Comparison of ENCODE assay signal across 8 mouse cellular contexts in genomic region chr2:102401352-102401692, GRCm38 (mm10). TPM values are rescaled to one million over a fixed set of nuclear protein-coding genes. Genes with fewer than 3 reads are reported as not detected.
DNase-seq lines count a peak whose midpoint lies in the region; ATAC-seq and TF ChIP-seq lines count a peak whose summit lies in the region.

No protein-coding gene starts in this region.

- peak; percentile 53; the same call in 1 of the 2 replicates for TF ChIP-seq EP300 in CH12.LX (IDR thresholded peaks at IDR 0.05; ENCODE audit: low read length)

- no peak for TF ChIP-seq CTCF in CH12.LX (conservative IDR thresholded peaks at IDR 0.05 in 1 of 2, IDR thresholded peaks at IDR 0.05 in 1 of 2; ENCODE audit: low read depth in 2 of 2, low read length in 2 of 2)

- peaks cover 28% of the 10 kb centered on the region for H3K4me1 ChIP-seq in heart, embryonic 10.5 days
- H3K4me1 ChIP-seq in CH12.LX (ENCODE audit: control insufficient read depth in 1 of 2, insufficient read depth in 2 of 2) = peaks cover 17 to 25% of the 10 kb centered on the region in 2 experiments
- H3K4me1 ChIP-seq in forebrain, embryonic 15.5 days = peaks cover 35% of the 10 kb centered on the region
- H3K4me1 ChIP-seq in liver, embryonic 16.5 days (ENCODE audit: control insufficient read depth, low read depth, low read length) = peaks cover 27% of the 10 kb centered on the region

- no peaks in the 10 kb centered on the region for H3K9me3 ChIP-seq in heart, embryonic 10.5 days
- H3K9me3 ChIP-seq in CH12.LX (replicated peaks; ENCODE audit: low read length) = no peaks in the 10 kb centered on the region
- no peaks in the 10 kb centered on the region for H3K9me3 ChIP-seq in forebrain, embryonic 15.5 days
- no peaks in the 10 kb centered on the region for H3K9me3 ChIP-seq in liver, embryonic 16.5 days (replicated peaks; ENCODE audit: control insufficient read depth, low read length)

- H3K4me2 ChIP-seq in CH12.LX (ENCODE audit: insufficient read depth, low read depth, poor library complexity, severe bottlenecking) = peak overlapping the region; percentile 70
- peak overlapping the region; percentile 88 for H3K4me2 ChIP-seq in forebrain, embryonic 15.5 days (replicated peaks)
- peak overlapping the region; percentile 88 for H3K4me2 ChIP-seq in liver, embryonic 16.5 days (ENCODE audit: low read depth, low read length)

- H3K9ac ChIP-seq in CH12.LX (ENCODE audit: insufficient read depth, low read depth) = peak overlapping the region; percentile 92; the same call in 1 of the 2 replicates
- H3K9ac ChIP-seq in forebrain, embryonic 15.5 days (replicated peaks) = peak overlapping the region; percentile 79
- H3K9ac ChIP-seq in liver, embryonic 16.5 days (ENCODE audit: low read depth, low read length) = peak overlapping the region; percentile 73

- no peaks in the 10 kb centered on the region for H3K36me3 ChIP-seq in heart, embryonic 10.5 days
- H3K36me3 ChIP-seq in CH12.LX (replicated peaks in 1 of 2; ENCODE audit: control insufficient read depth in 1 of 2, insufficient read depth in 1 of 2, low read length in 1 of 2) = peaks cover 0 to 2% of the 10 kb centered on the region in 2 experiments
- H3K36me3 ChIP-seq in forebrain, embryonic 15.5 days = no peaks in the 10 kb centered on the region
- H3K36me3 ChIP-seq in liver, embryonic 16.5 days (ENCODE audit: control insufficient read depth, insufficient read depth) = no peaks in the 10 kb centered on the region; the same call in 1 of the 2 replicates

- no peak for TF ChIP-seq POLR2A in CH12.LX (IDR thresholded peaks at IDR 0.05; ENCODE audit: low read depth, low read length)

- no peak for DNase-seq in heart, embryonic 10.5 days (ENCODE audit: low spot score)
- no peak for DNase-seq in heart, adult 11 months
- no peak for DNase-seq in CH12.LX (ENCODE audit: extremely low read depth)
- no peak for DNase-seq in adrenal gland, postnatal 4 days (ENCODE audit: low spot score in 2 of 2)
- DNase-seq in left cerebral cortex, adult 9 months (ENCODE audit: low spot score in 2 of 2) = no peak

- TF ChIP-seq RAD21 in CH12.LX (IDR thresholded peaks at IDR 0.05; ENCODE audit: low read depth, low read length) = no peak

- WGBS in heart, embryonic 10.5 days = 23% methylated on average over 6 of the region's 6 CpGs
- 20% methylated on average over 6 of the region's 6 CpGs for WGBS in forebrain, embryonic 15.5 days
- 24% methylated on average over 6 of the region's 6 CpGs for WGBS in liver, embryonic 16.5 days (ENCODE audit: insufficient replicate concordance)

- no peaks in the 10 kb centered on the region for H3K27me3 ChIP-seq in heart, embryonic 10.5 days (ENCODE audit: insufficient read depth, poor library complexity, severe bottlenecking)
- no peaks in the 10 kb centered on the region for H3K27me3 ChIP-seq in CH12.LX (replicated peaks)
- no peaks in the 10 kb centered on the region for H3K27me3 ChIP-seq in forebrain, embryonic 15.5 days
- no peaks in the 10 kb centered on the region for H3K27me3 ChIP-seq in liver, embryonic 16.5 days (ENCODE audit: control insufficient read depth, insufficient read depth, low read depth, low read length)

- no peak for ATAC-seq in forebrain, embryonic 15.5 days (replicated peaks)
- no peak for ATAC-seq in liver, embryonic 16.5 days (ENCODE audit: low read depth)
- ATAC-seq in megakaryocyte-erythroid progenitor cell, adult 5-6 weeks (replicated peaks; ENCODE audit: low FRiP score, low TSS enrichment, poor library complexity, severe bottlenecking) = no peak

- in situ Hi-C loops in CH12.LX (cut with MboI; ENCODE audit: low pct_ligation_motif_present, low pct_unique_long_range_greater_than_20kb, low sequenced_read_pairs) = no loop called here

- H3K4me3 ChIP-seq in heart, embryonic 10.5 days = peak overlapping the region; percentile 80
- peak overlapping the region; percentile 43 to 94 (median 61) for H3K4me3 ChIP-seq in CH12.LX (replicated peaks in 1 of 3; ENCODE audit: low read depth in 2 of 3, low read length in 2 of 3, poor library complexity in 1 of 3)
- H3K4me3 ChIP-seq in forebrain, embryonic 15.5 days = peak overlapping the region; percentile 80
- peak overlapping the region; percentile 70 for H3K4me3 ChIP-seq in liver, embryonic 16.5 days (ENCODE audit: low read depth, low read length)

- peak overlapping the region; percentile 97 for H3K27ac ChIP-seq in heart, embryonic 10.5 days
- H3K27ac ChIP-seq in CH12.LX (ENCODE audit: insufficient read depth, low read depth) = peak overlapping the region; percentile 11; the same call in 1 of the 2 replicates
- H3K27ac ChIP-seq in forebrain, embryonic 15.5 days (replicated peaks) = peak overlapping the region; percentile 94
- peak overlapping the region; percentile 34; the same call in 1 of the 2 replicates for H3K27ac ChIP-seq in liver, embryonic 16.5 days (ENCODE audit: low read length)

- peaks cover 28% of the 10 kb centered on the region for H3K79me2 ChIP-seq in CH12.LX (replicated peaks; ENCODE audit: control insufficient read depth, extremely low read depth, insufficient read depth, poor library complexity, severe bottlenecking)

- dilution Hi-C loops in CH12.LX (cut with MboI; ENCODE audit: extremely low pct_ligation_motif_present, extremely low pct_unique_long_range_greater_than_20kb, low sequenced_read_pairs) = no loop called here

TF ChIP-seq in CH12.LX, 34 proteins besides CTCF, POLR2A, EP300 and RAD21:
- TF ChIP-seq ZC3H11A (IDR thresholded peaks at IDR 0.05; ENCODE audit: low read depth, low read length) (no peak), ZKSCAN1 (IDR thresholded peaks at IDR 0.05; ENCODE audit: borderline replicate concordance, low read depth, low read length) (no peak), ETS1 (conservative IDR thresholded peaks at IDR 0.05; ENCODE audit: low read depth, low read length) (peak; percentile 57; the same call in 1 of the 2 replicates), TCF12 (IDR thresholded peaks at IDR 0.05; ENCODE audit: low read depth, low read length) (0 out of 2 replicates have a peak, but pooled peaks have one; percentile 22), CHD2 (IDR thresholded peaks at IDR 0.05; ENCODE audit: low read length) (no peak; the same call in 1 of the 2 replicates), IRF4 (IDR thresholded peaks at IDR 0.05; ENCODE audit: low read depth, low read length) (no peak), SIN3A (IDR thresholded peaks at IDR 0.05; ENCODE audit: low read length) (peak; percentile 59), MEF2A (IDR thresholded peaks at IDR 0.05; ENCODE audit: borderline replicate concordance, low read depth, low read length) (0 out of 2 replicates have a peak, but pooled peaks have one; percentile 3)

RNA-seq across cellular contexts. Expression of gene Trim44, which starts 6.3 kb away (rescaled TPM):
- 23.6 TPM in 2 replicates for polyA plus RNA-seq in heart, embryonic 10.5 days (2016; fragmentation: Nextera tagmentation; extraction: Ambion mirVana)
- total RNA-seq in CH12.LX (2012; rRNA removed) (20.7 and 22.7 TPM in 2 replicates), CH12.LX (2014; rRNA removed) (26.9 and 28.0 TPM in 2 replicates)
- 77.5 and 80.9 TPM in 2 replicates for polyA plus RNA-seq in CH12.LX (2012; ENCODE audit: insufficient read length, low read depth)
- 52.6 and 57.1 TPM in 2 replicates for polyA plus RNA-seq in forebrain, embryonic 15.5 days (2015; fragmentation: Nextera tagmentation; extraction: Ambion mirVana)
- polyA plus RNA-seq in liver, embryonic 16.5 days (2015; fragmentation: Nextera tagmentation; extraction: Ambion mirVana) = 3.4 and 4.0 TPM in 2 replicates
- total RNA-seq in megakaryocyte-erythroid progenitor cell, adult 5-6 weeks (2014; fragmentation: Nextera tagmentation) = 34.9 and 37.2 TPM in 2 replicates
- 34.0 and 45.1 TPM in 2 replicates for total RNA-seq in megakaryocyte-erythroid progenitor cell, adult 5-6 weeks (2017)
- total RNA-seq in adrenal gland, postnatal 4 days (2021) = 10 to 100 TPM; 77.3 to 87.6 TPM

RNA-seq across cellular contexts. Expression of gene Fjx1, which starts 51.0 kb away (rescaled TPM):
- 2.6 and 6.9 TPM in 2 replicates for polyA plus RNA-seq in heart, embryonic 10.5 days (2016; fragmentation: Nextera tagmentation; extraction: Ambion mirVana)
- total RNA-seq in CH12.LX (2012; rRNA removed) (0.17 and 0.25 TPM in 2 replicates), CH12.LX (2014; rRNA removed) (0.41 and 0.55 TPM in 2 replicates)
- polyA plus RNA-seq in CH12.LX (2012; ENCODE audit: insufficient read length, low read depth) = 0.43 and 0.53 TPM in 2 replicates
- 36.6 and 39.8 TPM in 2 replicates for polyA plus RNA-seq in forebrain, embryonic 15.5 days (2015; fragmentation: Nextera tagmentation; extraction: Ambion mirVana)
- polyA plus RNA-seq in liver, embryonic 16.5 days (2015; fragmentation: Nextera tagmentation; extraction: Ambion mirVana) = 0.18 and 0.20 TPM in 2 replicates
- not detected in 2 replicates for total RNA-seq in megakaryocyte-erythroid progenitor cell, adult 5-6 weeks (2014; fragmentation: Nextera tagmentation)
- not detected in 2 replicates for total RNA-seq in megakaryocyte-erythroid progenitor cell, adult 5-6 weeks (2017)
- total RNA-seq in adrenal gland, postnatal 4 days (2021) = 1 to 10 TPM; 2.7 to 3.6 TPM

Comparison
In these comparisons a context has a peak if more than half of its experiments do, and no peak if none do; other contexts are left out.
1. H3K27ac ChIP-seq: peak in every context shown above with its lines; median percentile 97 in heart, embryonic 10.5 days; 94 in forebrain, embryonic 15.5 days; 34 in liver, embryonic 16.5 days; 11 in CH12.LX.